Mouse (Mus musculus): ENCODE results near the gene Olfr346. TPM values are rescaled to one million over a fixed set of nuclear protein-coding genes. Genes with fewer than 3 reads are reported as not detected.

Olfr346 gene
- not detected in 2 replicates for polyA plus RNA-seq (2015; fragmentation: Nextera tagmentation; extraction: Ambion mirVana)

GRCm38 (mm10) chr2:36685488-36685887 lies at the start of gene Olfr346:
Gene Olfr346 (plus strand): TSS chr2:36685788.
- Histone ChIP-seq H3K4me3 (ENCODE audit: low read depth, low read length) (no peak within 1 kb of the TSS), H3K36me3 (ENCODE audit: insufficient read depth, low read length) (no peaks in the 10 kb centered on the region), H3K9me3 (ENCODE audit: low read length) (no peaks in the 10 kb centered on the region), H3K27ac (ENCODE audit: low read length) (no peak within 1 kb of the TSS), H3K27me3 (replicated peaks; ENCODE audit: insufficient read depth, low read length) (no peaks in the 10 kb centered on the region), H3K4me2 (replicated peaks; ENCODE audit: low read depth, low read length) (no peak within 1 kb of the TSS), H3K4me1 (ENCODE audit: insufficient read depth, low read depth, low read length) (no peaks in the 10 kb centered on the region), H3K9ac (replicated peaks; ENCODE audit: low read depth) (no peak within 1 kb of the TSS)
- 87% methylated on average over 1 of the region's 1 CpGs for WGBS
- DNase-seq (ENCODE audit: low spot score) (no peak), ATAC-seq (no peak)
- no peak for TF ChIP-seq CTCF (IDR thresholded peaks at IDR 0.05)
- no peak for TF ChIP-seq EP300 (IDR thresholded peaks at IDR 0.05)

GRCm38 (mm10) chr2:36639741-36640140 lies 45.8 kb upstream of the Olfr346 start, which contains the start of gene Olfr345:
Gene Olfr345 (plus strand): TSS chr2:36640041.
- DNase-seq (ENCODE audit: low spot score) (no peak), ATAC-seq (no peak)
- Histone ChIP-seq H3K4me3 (ENCODE audit: low read depth, low read length) (no peak within 1 kb of the TSS), H3K9ac (replicated peaks; ENCODE audit: low read depth) (no peak within 1 kb of the TSS), H3K4me2 (replicated peaks; ENCODE audit: low read depth, low read length) (no peak within 1 kb of the TSS), H3K9me3 (ENCODE audit: low read length) (no peaks in the 10 kb centered on the region), H3K27me3 (replicated peaks; ENCODE audit: insufficient read depth, low read length) (no peaks in the 10 kb centered on the region), H3K36me3 (ENCODE audit: insufficient read depth, low read length) (no peaks in the 10 kb centered on the region), H3K4me1 (ENCODE audit: insufficient read depth, low read depth, low read length) (no peaks in the 10 kb centered on the region), H3K27ac (ENCODE audit: low read length) (no peak within 1 kb of the TSS)
- 67% methylated on average over 1 of the region's 1 CpGs for WGBS
- TF ChIP-seq CTCF (IDR thresholded peaks at IDR 0.05) (no peak), EP300 (IDR thresholded peaks at IDR 0.05) (no peak)

- no peak for ATAC-seq
- H3K4me1 ChIP-seq (ENCODE audit: insufficient read depth, low read depth, low read length): no peaks in the 10 kb centered on the region
- TF ChIP-seq CTCF (IDR thresholded peaks at IDR 0.05) (no peak), EP300 (IDR thresholded peaks at IDR 0.05) (no peak)
- H3K9me3 ChIP-seq (ENCODE audit: low read length): no peaks in the 10 kb centered on the region
- no peak within 1 kb of the TSS for H3K4me3 ChIP-seq (ENCODE audit: low read depth, low read length)
- no peak within 1 kb of the TSS for H3K4me2 ChIP-seq (replicated peaks; ENCODE audit: low read depth, low read length)
- no peak within 1 kb of the TSS for H3K9ac ChIP-seq (replicated peaks; ENCODE audit: low read depth)
- no peaks in the 10 kb centered on the region for H3K27me3 ChIP-seq (replicated peaks; ENCODE audit: insufficient read depth, low read length)
- DNase-seq (ENCODE audit: low spot score): no peak
- no peaks in the 10 kb centered on the region for H3K36me3 ChIP-seq (ENCODE audit: insufficient read depth, low read length)
- no peak within 1 kb of the TSS for H3K27ac ChIP-seq (ENCODE audit: low read length)
These were observed 46.0 kb downstream of the Olfr346 start, which contains the start of gene Olfr347 for GRCm38 (mm10) chr2:36731602-36732001. Gene Olfr347 (plus strand): TSS chr2:36731902.

- Histone ChIP-seq H3K9me3 (ENCODE audit: low read length) (no peaks in the 10 kb centered on the region), H3K36me3 (ENCODE audit: insufficient read depth, low read length) (no peaks in the 10 kb centered on the region), H3K27me3 (replicated peaks; ENCODE audit: insufficient read depth, low read length) (no peaks in the 10 kb centered on the region), H3K4me2 (replicated peaks; ENCODE audit: low read depth, low read length) (no peak overlapping the region), H3K27ac (ENCODE audit: low read length) (no peak overlapping the region), H3K4me3 (ENCODE audit: low read depth, low read length) (no peak overlapping the region), H3K9ac (replicated peaks; ENCODE audit: low read depth) (no peak overlapping the region), H3K4me1 (ENCODE audit: insufficient read depth, low read depth, low read length) (no peaks in the 10 kb centered on the region)
- DNase-seq (ENCODE audit: low spot score): no peak
- TF ChIP-seq EP300 (IDR thresholded peaks at IDR 0.05): no peak
- TF ChIP-seq CTCF (IDR thresholded peaks at IDR 0.05): no peak
- 48% methylated on average over 3 of the region's 3 CpGs for WGBS
- ATAC-seq: no peak
These were observed 50.6 kb downstream of the Olfr346 start for GRCm38 (mm10) chr2:36736226-36736625.

Other genes with a start within 250 kb of the Olfr346 start
- not detected in 2 replicates for gene Olfr340, start 233.2 kb upstream of the Olfr346 start, polyA plus RNA-seq (2015; fragmentation: Nextera tagmentation; extraction: Ambion mirVana)
- gene Olfr341, start 203.3 kb upstream of the Olfr346 start, polyA plus RNA-seq (2015; fragmentation: Nextera tagmentation; extraction: Ambion mirVana): not detected in 2 replicates
- gene Olfr342, start 160.8 kb upstream of the Olfr346 start, polyA plus RNA-seq (2015; fragmentation: Nextera tagmentation; extraction: Ambion mirVana): not detected in 2 replicates
- gene Olfr344, start 119.1 kb upstream of the Olfr346 start, polyA plus RNA-seq (2015; fragmentation: Nextera tagmentation; extraction: Ambion mirVana): not detected in 2 replicates
- gene Olfr345, start 45.7 kb upstream of the Olfr346 start, polyA plus RNA-seq (2015; fragmentation: Nextera tagmentation; extraction: Ambion mirVana): not detected in 2 replicates
- not detected in 2 replicates for gene Olfr347, start 46.1 kb downstream of the Olfr346 start, polyA plus RNA-seq (2015; fragmentation: Nextera tagmentation; extraction: Ambion mirVana)
- gene Olfr348, start 98.5 kb downstream of the Olfr346 start, polyA plus RNA-seq (2015; fragmentation: Nextera tagmentation; extraction: Ambion mirVana): not detected in 2 replicates
- gene Olfr50, start 104.8 kb downstream of the Olfr346 start, polyA plus RNA-seq (2015; fragmentation: Nextera tagmentation; extraction: Ambion mirVana): not detected in 2 replicates
- gene Olfr3, start 131.2 kb downstream of the Olfr346 start, polyA plus RNA-seq (2015; fragmentation: Nextera tagmentation; extraction: Ambion mirVana): not detected in 2 replicates
- gene Olfr350, start 160.5 kb downstream of the Olfr346 start, polyA plus RNA-seq (2015; fragmentation: Nextera tagmentation; extraction: Ambion mirVana): not detected in 2 replicates
- not detected in 2 replicates for gene Olfr351, start 176.9 kb downstream of the Olfr346 start, polyA plus RNA-seq (2015; fragmentation: Nextera tagmentation; extraction: Ambion mirVana)
- gene Olfr352, start 182.7 kb downstream of the Olfr346 start, polyA plus RNA-seq (2015; fragmentation: Nextera tagmentation; extraction: Ambion mirVana): not detected in 2 replicates
- gene Olfr353, start 207.1 kb downstream of the Olfr346 start, polyA plus RNA-seq (2015; fragmentation: Nextera tagmentation; extraction: Ambion mirVana): not detected in 2 replicates
- gene Olfr354, start 219.9 kb downstream of the Olfr346 start, polyA plus RNA-seq (2015; fragmentation: Nextera tagmentation; extraction: Ambion mirVana): not detected in 2 replicates
- not detected in 2 replicates for gene Olfr355, start 243.1 kb downstream of the Olfr346 start, polyA plus RNA-seq (2015; fragmentation: Nextera tagmentation; extraction: Ambion mirVana)

Data from lung, postnatal 0 days (tissue).